Mouse (Mus musculus): Measurements from ENCODE around the gene Kif19a. TPM values are rescaled to one million over a fixed set of nuclear protein-coding genes. Genes with fewer than 3 reads are reported as not detected.

Kif19a gene
- polyA plus RNA-seq, 1 experiment from 2014 or later: 0.11 TPM

- Histone ChIP-seq H3K4me2 (ENCODE audit: low read length) (peak within 1 kb of the TSS; percentile 50), H3K9ac (ENCODE audit: low read depth, low read length) (0 out of 2 replicates have a peak within 1 kb of the TSS, but pooled peaks have one; percentile 13), H3K4me1 (replicated peaks; ENCODE audit: insufficient read depth, low read length) (0 out of 2 replicates have a peak, but pooled peaks cover 4% of the 10 kb centered on the region), H3K27ac (no peak within 1 kb of the TSS), H3K27me3 (ENCODE audit: insufficient read depth, low read length) (no peaks in the 10 kb centered on the region), H3K36me3 (ENCODE audit: insufficient read depth, low read length) (no peaks in the 10 kb centered on the region), H3K9me3 (replicated peaks; ENCODE audit: low read length) (no peaks in the 10 kb centered on the region), H3K4me3 (replicated peaks; ENCODE audit: low read depth, low read length) (peak within 1 kb of the TSS; percentile 22; the same call in 1 of the 2 replicates)
- 9% methylated on average over 34 of the region's 34 CpGs for WGBS
- ATAC-seq (replicated peaks; ENCODE audit: low FRiP score, low read depth) (peak; percentile 78; the same call in 1 of the 2 replicates), DNase-seq (ENCODE audit: low spot score) (peak; percentile 88)
- no peak for TF ChIP-seq CTCF (IDR thresholded peaks at IDR 0.05; ENCODE audit: low read depth)
Observed at GRCm38 (mm10) chr11:114726965-114727825, 38.0 kb upstream of the Kif19a start, which contains the start of gene Dnaic2. TSS of gene Dnaic2 (plus strand) at chr11:114727408.

GRCm38 (mm10) chr11:114727826-114728186 is 37.4 kb upstream of the Kif19a start:
- ATAC-seq (replicated peaks; ENCODE audit: low FRiP score, low read depth) (no peak), DNase-seq (ENCODE audit: low spot score) (no peak)
- no peak for TF ChIP-seq CTCF (IDR thresholded peaks at IDR 0.05; ENCODE audit: low read depth)
- no peaks in the 10 kb centered on the region for H3K27me3 ChIP-seq (ENCODE audit: insufficient read depth, low read length)
- 31% methylated on average over 5 of the region's 5 CpGs for WGBS
- no peak overlapping the region for H3K27ac ChIP-seq
- no peaks in the 10 kb centered on the region for H3K36me3 ChIP-seq (ENCODE audit: insufficient read depth, low read length)
- H3K4me1 ChIP-seq (replicated peaks; ENCODE audit: insufficient read depth, low read length): 0 out of 2 replicates have a peak, but pooled peaks cover 4% of the 10 kb centered on the region
- H3K9ac ChIP-seq (ENCODE audit: low read depth, low read length): 0 out of 2 replicates have a peak overlapping the region, but pooled peaks have one; percentile 13
- H3K4me3 ChIP-seq (replicated peaks; ENCODE audit: low read depth, low read length): no peak overlapping the region
- no peaks in the 10 kb centered on the region for H3K9me3 ChIP-seq (replicated peaks; ENCODE audit: low read length)
- H3K4me2 ChIP-seq (ENCODE audit: low read length): peak overlapping the region; percentile 50

DNA sequence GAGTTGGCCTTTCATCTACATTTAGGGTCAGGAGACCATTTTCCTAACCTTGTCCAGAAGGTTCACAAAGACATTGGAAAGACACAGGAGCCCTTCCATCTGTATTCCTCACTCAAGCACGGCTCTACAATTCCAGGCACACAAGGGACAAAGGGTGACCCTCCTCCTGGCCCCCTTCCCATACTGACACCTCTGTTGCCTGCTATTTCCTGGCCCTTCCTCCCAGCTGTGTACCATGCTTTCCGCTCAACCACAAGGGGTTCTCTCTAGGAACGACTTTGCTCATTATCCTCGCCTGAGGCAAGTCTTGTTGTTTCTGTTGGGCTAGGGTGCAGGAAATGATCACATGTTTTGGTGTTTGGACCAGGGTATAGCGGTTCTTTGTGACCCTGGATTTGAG is 36.9 kb upstream of the Kif19a start:
- no peaks in the 10 kb centered on the region for H3K27me3 ChIP-seq (ENCODE audit: insufficient read depth, low read length)
- 54% methylated on average over 5 of the region's 5 CpGs for WGBS
- H3K4me1 ChIP-seq (replicated peaks; ENCODE audit: insufficient read depth, low read length): 0 out of 2 replicates have a peak, but pooled peaks cover 4% of the 10 kb centered on the region
- no peak for DNase-seq (ENCODE audit: low spot score)
- no peak overlapping the region for H3K9ac ChIP-seq (ENCODE audit: low read depth, low read length)
- H3K9me3 ChIP-seq (replicated peaks; ENCODE audit: low read length): no peaks in the 10 kb centered on the region
- no peak for ATAC-seq (replicated peaks; ENCODE audit: low FRiP score, low read depth)
- TF ChIP-seq CTCF (IDR thresholded peaks at IDR 0.05; ENCODE audit: low read depth): no peak
- no peak overlapping the region for H3K4me2 ChIP-seq (ENCODE audit: low read length)
- no peak overlapping the region for H3K27ac ChIP-seq
- no peak overlapping the region for H3K4me3 ChIP-seq (replicated peaks; ENCODE audit: low read depth, low read length)
- H3K36me3 ChIP-seq (ENCODE audit: insufficient read depth, low read length): no peaks in the 10 kb centered on the region

- H3K27me3 ChIP-seq (ENCODE audit: insufficient read depth, low read length): no peaks in the 10 kb centered on the region
- no peak overlapping the region for H3K27ac ChIP-seq
- peak; percentile 19; the same call in 1 of the 2 replicates for TF ChIP-seq CTCF (IDR thresholded peaks at IDR 0.05; ENCODE audit: low read depth)
- 48% methylated on average over 6 of the region's 6 CpGs for WGBS
- ATAC-seq (replicated peaks; ENCODE audit: low FRiP score, low read depth) (no peak), DNase-seq (ENCODE audit: low spot score) (no peak)
- no peak overlapping the region for H3K4me2 ChIP-seq (ENCODE audit: low read length)
- no peaks in the 10 kb centered on the region for H3K9me3 ChIP-seq (replicated peaks; ENCODE audit: low read length)
- H3K9ac ChIP-seq (ENCODE audit: low read depth, low read length): no peak overlapping the region
- H3K4me1 ChIP-seq (replicated peaks; ENCODE audit: insufficient read depth, low read length): 0 out of 2 replicates have a peak, but pooled peaks cover 4% of the 10 kb centered on the region
- H3K36me3 ChIP-seq (ENCODE audit: insufficient read depth, low read length): no peaks in the 10 kb centered on the region
- H3K4me3 ChIP-seq (replicated peaks; ENCODE audit: low read depth, low read length): no peak overlapping the region
Observed at GRCm38 (mm10) chr11:114729832-114730363, 35.3 kb upstream of the Kif19a start.

- H3K9me3 ChIP-seq (replicated peaks; ENCODE audit: low read length): no peaks in the 10 kb centered on the region
- DNase-seq (ENCODE audit: low spot score) (no peak), ATAC-seq (replicated peaks; ENCODE audit: low FRiP score, low read depth) (no peak)
- H3K36me3 ChIP-seq (ENCODE audit: insufficient read depth, low read length): no peaks in the 10 kb centered on the region
- no peak overlapping the region for H3K9ac ChIP-seq (ENCODE audit: low read depth, low read length)
- 0 out of 2 replicates have a peak, but pooled peaks cover 4% of the 10 kb centered on the region for H3K4me1 ChIP-seq (replicated peaks; ENCODE audit: insufficient read depth, low read length)
- 0 out of 2 replicates have a peak, but pooled peaks have one; percentile 9 for TF ChIP-seq CTCF (IDR thresholded peaks at IDR 0.05; ENCODE audit: low read depth)
- H3K4me2 ChIP-seq (ENCODE audit: low read length): no peak overlapping the region
- no peak overlapping the region for H3K27ac ChIP-seq
- H3K27me3 ChIP-seq (ENCODE audit: insufficient read depth, low read length): no peaks in the 10 kb centered on the region
- no peak overlapping the region for H3K4me3 ChIP-seq (replicated peaks; ENCODE audit: low read depth, low read length)
- WGBS: 68% methylated on average over 4 of the region's 4 CpGs
Observed at GRCm38 (mm10) chr11:114731711-114732110, 33.5 kb upstream of the Kif19a start.

DNA sequence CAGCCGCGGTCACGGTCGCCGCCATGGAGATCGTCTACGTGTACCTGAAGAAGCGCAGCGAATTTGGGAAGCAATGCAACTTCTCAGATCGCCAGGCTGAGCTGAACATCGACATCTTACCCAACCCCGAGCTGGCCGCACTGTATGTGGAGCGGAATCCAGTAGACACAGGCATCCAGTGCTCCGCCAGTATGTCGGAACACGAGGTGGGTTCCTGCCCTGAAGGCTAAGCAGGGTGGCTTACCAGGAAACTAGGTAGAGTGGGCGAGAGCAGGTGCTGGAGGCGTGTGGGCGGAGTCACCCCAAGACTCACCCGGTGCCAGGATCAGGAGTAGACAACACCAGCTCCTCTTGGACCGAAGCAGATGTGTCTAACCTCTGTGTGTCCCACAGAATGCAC is 32.3 kb upstream of the Kif19a start:
- WGBS: 79% methylated on average over 22 of the region's 22 CpGs
- DNase-seq (ENCODE audit: low spot score): no peak
- no peak overlapping the region for H3K4me3 ChIP-seq (replicated peaks; ENCODE audit: low read depth, low read length)
- TF ChIP-seq CTCF (IDR thresholded peaks at IDR 0.05; ENCODE audit: low read depth): no peak
- no peaks in the 10 kb centered on the region for H3K9me3 ChIP-seq (replicated peaks; ENCODE audit: low read length)
- H3K9ac ChIP-seq (ENCODE audit: low read depth, low read length): no peak overlapping the region
- no peaks in the 10 kb centered on the region for H3K27me3 ChIP-seq (ENCODE audit: insufficient read depth, low read length)
- H3K4me2 ChIP-seq (ENCODE audit: low read length): no peak overlapping the region
- no peaks in the 10 kb centered on the region for H3K4me1 ChIP-seq (replicated peaks; ENCODE audit: insufficient read depth, low read length)
- H3K36me3 ChIP-seq (ENCODE audit: insufficient read depth, low read length): no peaks in the 10 kb centered on the region
- H3K27ac ChIP-seq: no peak overlapping the region
- ATAC-seq (replicated peaks; ENCODE audit: low FRiP score, low read depth): no peak

Measured in kidney, postnatal 0 days (tissue).